Mouse (Mus musculus): Measurements from ENCODE around the gene Ccnd3. TPM values are rescaled to one million over a fixed set of nuclear protein-coding genes. Genes with fewer than 3 reads are reported as not detected.

Gene Ccnd3
- total and polyA plus RNA-seq, 2 experiments = 16.8 to 39.1 TPM

- H3K27me3 ChIP-seq (ENCODE audit: control insufficient read depth, insufficient read depth, low read length) = no peaks in the 10 kb centered on the region
- TF ChIP-seq POLR2A (IDR thresholded peaks at IDR 0.05; ENCODE audit: extremely low read depth, insufficient read depth, low read length) = no peak
- TF ChIP-seq CTCF (IDR thresholded peaks at IDR 0.05; ENCODE audit: low read depth, low read length) = no peak
- no peak for DNase-seq (ENCODE audit: extremely low read depth, low read depth, low spot score)
- no peaks in the 10 kb centered on the region for H3K36me3 ChIP-seq (ENCODE audit: control insufficient read depth, insufficient read depth, low read length)
- H3K27ac ChIP-seq (replicated peaks; ENCODE audit: insufficient read depth, low read depth, low read length) = no peak overlapping the region
- no peak overlapping the region for H3K4me3 ChIP-seq (ENCODE audit: insufficient read depth, low read depth, low read length)
- WGBS = 42% methylated on average over 7 of the region's 7 CpGs
- peaks cover 2% of the 10 kb centered on the region for H3K4me1 ChIP-seq (ENCODE audit: control insufficient read depth, insufficient read depth, low read length)
- H3K9ac ChIP-seq (ENCODE audit: low read depth, low read length) = no peak overlapping the region
- no peaks in the 10 kb centered on the region for H3K79me2 ChIP-seq (ENCODE audit: control insufficient read depth, insufficient read depth, low read length)
Observed at GRCm38 (mm10) chr17:47543051-47543650, 38.3 kb downstream of the Ccnd3 start.

GRCm38 (mm10) chr17:47545154-47545553 lies 40.3 kb downstream of the Ccnd3 start:
- TF ChIP-seq POLR2A (IDR thresholded peaks at IDR 0.05; ENCODE audit: extremely low read depth, insufficient read depth, low read length) = no peak
- no peak for TF ChIP-seq CTCF (IDR thresholded peaks at IDR 0.05; ENCODE audit: low read depth, low read length)
- H3K27ac ChIP-seq (replicated peaks; ENCODE audit: insufficient read depth, low read depth, low read length) = no peak overlapping the region
- no peak overlapping the region for H3K9ac ChIP-seq (ENCODE audit: low read depth, low read length)
- no peak for DNase-seq (ENCODE audit: extremely low read depth, low read depth, low spot score)
- no peak overlapping the region for H3K4me3 ChIP-seq (ENCODE audit: insufficient read depth, low read depth, low read length)
- no peaks in the 10 kb centered on the region for H3K4me1 ChIP-seq (ENCODE audit: control insufficient read depth, insufficient read depth, low read length)
- H3K36me3 ChIP-seq (ENCODE audit: control insufficient read depth, insufficient read depth, low read length) = no peaks in the 10 kb centered on the region
- 96% methylated on average over 12 of the region's 12 CpGs for WGBS
- no peaks in the 10 kb centered on the region for H3K79me2 ChIP-seq (ENCODE audit: control insufficient read depth, insufficient read depth, low read length)
- no peaks in the 10 kb centered on the region for H3K27me3 ChIP-seq (ENCODE audit: control insufficient read depth, insufficient read depth, low read length)

DNA sequence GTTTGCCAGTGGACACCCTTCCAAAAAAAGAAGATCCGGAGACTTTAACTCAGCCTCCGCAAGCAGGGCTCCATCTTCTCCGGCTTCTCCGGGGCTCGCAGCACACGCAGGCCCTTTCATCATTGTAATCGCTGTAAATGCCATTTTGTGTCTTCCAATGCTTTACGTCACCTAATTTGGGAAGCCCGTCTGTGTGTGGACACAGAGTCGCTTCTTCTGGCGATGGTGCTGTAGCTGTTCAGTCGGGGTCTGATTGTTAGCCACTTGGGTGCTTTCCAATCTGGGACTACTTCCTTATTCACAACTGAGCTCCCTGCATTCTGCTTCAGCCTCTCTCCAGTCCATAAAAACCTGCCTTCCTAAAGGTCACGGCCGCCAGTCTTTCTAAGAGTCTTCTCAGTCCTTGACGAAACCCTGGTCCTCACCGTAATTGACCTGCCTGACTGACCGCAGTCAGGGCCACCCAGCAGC lies 41.0 kb downstream of the Ccnd3 start:
- Histone ChIP-seq H3K27ac (replicated peaks; ENCODE audit: insufficient read depth, low read depth, low read length) (no peak overlapping the region), H3K4me3 (ENCODE audit: insufficient read depth, low read depth, low read length) (no peak overlapping the region), H3K4me1 (ENCODE audit: control insufficient read depth, insufficient read depth, low read length) (no peaks in the 10 kb centered on the region), H3K9ac (ENCODE audit: low read depth, low read length) (no peak overlapping the region), H3K79me2 (ENCODE audit: control insufficient read depth, insufficient read depth, low read length) (no peaks in the 10 kb centered on the region), H3K36me3 (ENCODE audit: control insufficient read depth, insufficient read depth, low read length) (no peaks in the 10 kb centered on the region), H3K27me3 (ENCODE audit: control insufficient read depth, insufficient read depth, low read length) (no peaks in the 10 kb centered on the region)
- 92% methylated on average over 17 of the region's 17 CpGs for WGBS
- TF ChIP-seq POLR2A (IDR thresholded peaks at IDR 0.05; ENCODE audit: extremely low read depth, insufficient read depth, low read length) = no peak
- TF ChIP-seq CTCF (IDR thresholded peaks at IDR 0.05; ENCODE audit: low read depth, low read length) = no peak
- DNase-seq (ENCODE audit: extremely low read depth, low read depth, low spot score) = no peak

DNA sequence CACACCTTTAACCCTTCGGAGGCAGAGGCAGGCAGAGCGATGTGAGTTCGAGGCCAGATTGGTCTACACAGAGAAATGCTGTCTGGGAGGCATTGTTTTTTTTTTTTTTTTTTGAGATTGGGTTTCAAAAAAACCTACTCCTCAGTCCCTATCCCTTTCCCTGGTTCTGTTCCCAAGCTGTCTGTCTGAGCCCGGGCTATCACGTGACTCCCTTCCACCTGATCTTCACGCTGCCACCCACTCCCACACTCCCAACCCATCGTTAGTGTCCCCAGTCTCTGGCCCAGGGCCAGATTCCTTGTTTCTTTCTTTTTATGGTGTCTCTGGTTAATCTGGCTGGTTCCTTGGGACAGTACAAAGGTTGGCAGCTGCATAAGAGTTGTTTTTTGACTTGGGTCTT lies 46.2 kb downstream of the Ccnd3 start:
- Histone ChIP-seq H3K27me3 (ENCODE audit: control insufficient read depth, insufficient read depth, low read length) (no peaks in the 10 kb centered on the region), H3K36me3 (ENCODE audit: control insufficient read depth, insufficient read depth, low read length) (no peaks in the 10 kb centered on the region), H3K27ac (replicated peaks; ENCODE audit: insufficient read depth, low read depth, low read length) (no peak overlapping the region), H3K79me2 (ENCODE audit: control insufficient read depth, insufficient read depth, low read length) (no peaks in the 10 kb centered on the region), H3K9ac (ENCODE audit: low read depth, low read length) (no peak overlapping the region), H3K4me1 (ENCODE audit: control insufficient read depth, insufficient read depth, low read length) (no peaks in the 10 kb centered on the region), H3K4me3 (ENCODE audit: insufficient read depth, low read depth, low read length) (no peak overlapping the region)
- no peak for DNase-seq (ENCODE audit: extremely low read depth, low read depth, low spot score)
- TF ChIP-seq POLR2A (IDR thresholded peaks at IDR 0.05; ENCODE audit: extremely low read depth, insufficient read depth, low read length) (no peak), CTCF (IDR thresholded peaks at IDR 0.05; ENCODE audit: low read depth, low read length) (no peak)
- 79% methylated on average over 7 of the region's 7 CpGs for WGBS

DNA sequence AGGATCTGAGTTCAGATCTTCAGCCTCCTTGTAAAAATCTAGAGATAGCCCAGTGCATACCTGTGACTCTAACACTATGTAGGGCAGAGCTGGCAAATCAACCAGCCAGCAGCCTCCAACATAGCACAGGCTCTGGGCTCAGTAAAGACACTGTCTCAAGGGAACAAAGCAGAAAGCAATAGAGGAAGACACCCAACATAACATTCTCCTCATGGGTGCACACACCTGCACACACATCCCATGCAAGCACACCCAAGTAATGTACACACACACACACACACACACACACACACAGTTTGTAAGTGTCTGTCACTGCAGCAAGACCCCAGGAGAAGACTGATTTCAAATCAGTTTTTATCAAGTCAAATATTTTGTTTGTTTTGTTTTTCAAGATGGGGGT lies 48.1 kb downstream of the Ccnd3 start:
- H3K4me3 ChIP-seq (ENCODE audit: insufficient read depth, low read depth, low read length) = no peak overlapping the region
- H3K27me3 ChIP-seq (ENCODE audit: control insufficient read depth, insufficient read depth, low read length) = no peaks in the 10 kb centered on the region
- no peak overlapping the region for H3K9ac ChIP-seq (ENCODE audit: low read depth, low read length)
- no peak for DNase-seq (ENCODE audit: extremely low read depth, low read depth, low spot score)
- H3K4me1 ChIP-seq (ENCODE audit: control insufficient read depth, insufficient read depth, low read length) = no peaks in the 10 kb centered on the region
- TF ChIP-seq POLR2A (IDR thresholded peaks at IDR 0.05; ENCODE audit: extremely low read depth, insufficient read depth, low read length) = no peak
- TF ChIP-seq CTCF (IDR thresholded peaks at IDR 0.05; ENCODE audit: low read depth, low read length) = no peak
- no peaks in the 10 kb centered on the region for H3K36me3 ChIP-seq (ENCODE audit: control insufficient read depth, insufficient read depth, low read length)
- no peak overlapping the region for H3K27ac ChIP-seq (replicated peaks; ENCODE audit: insufficient read depth, low read depth, low read length)
- H3K79me2 ChIP-seq (ENCODE audit: control insufficient read depth, insufficient read depth, low read length) = no peaks in the 10 kb centered on the region

DNA sequence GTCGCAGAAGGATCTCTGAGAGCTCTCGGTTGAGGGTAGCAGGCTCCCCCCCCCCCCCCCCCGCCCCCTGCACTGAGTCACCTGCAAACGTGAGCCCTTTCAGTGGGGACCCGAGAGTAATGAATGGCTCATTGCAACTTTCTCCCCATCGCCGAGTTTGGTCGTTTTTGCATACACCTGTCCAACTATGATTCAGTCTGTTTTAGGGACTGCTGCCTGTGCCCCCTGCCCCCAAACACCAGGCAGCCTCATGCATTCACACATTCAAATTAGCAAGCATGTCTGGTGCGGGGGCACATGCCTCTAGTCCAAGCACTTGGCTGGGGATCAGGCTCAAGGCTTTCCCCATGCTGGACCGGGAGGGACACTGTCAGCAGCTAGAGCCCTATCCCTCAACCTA lies 49.8 kb downstream of the Ccnd3 start:
- H3K4me3 ChIP-seq (ENCODE audit: insufficient read depth, low read depth, low read length) = no peak overlapping the region
- no peaks in the 10 kb centered on the region for H3K79me2 ChIP-seq (ENCODE audit: control insufficient read depth, insufficient read depth, low read length)
- no peak overlapping the region for H3K9ac ChIP-seq (ENCODE audit: low read depth, low read length)
- WGBS = 86% methylated on average over 10 of the region's 10 CpGs
- no peak for DNase-seq (ENCODE audit: extremely low read depth, low read depth, low spot score)
- no peaks in the 10 kb centered on the region for H3K36me3 ChIP-seq (ENCODE audit: control insufficient read depth, insufficient read depth, low read length)
- no peaks in the 10 kb centered on the region for H3K27me3 ChIP-seq (ENCODE audit: control insufficient read depth, insufficient read depth, low read length)
- no peak overlapping the region for H3K27ac ChIP-seq (replicated peaks; ENCODE audit: insufficient read depth, low read depth, low read length)
- no peaks in the 10 kb centered on the region for H3K4me1 ChIP-seq (ENCODE audit: control insufficient read depth, insufficient read depth, low read length)
- no peak for TF ChIP-seq POLR2A (IDR thresholded peaks at IDR 0.05; ENCODE audit: extremely low read depth, insufficient read depth, low read length)
- no peak for TF ChIP-seq CTCF (IDR thresholded peaks at IDR 0.05; ENCODE audit: low read depth, low read length)
